In genomic region chr2:128353457-128353856, GRCm38 (mm10) we compare ENCODE assay signal across 16 mouse cellular contexts.
DNase-seq lines count a peak whose midpoint lies in the region; TF ChIP-seq lines count a peak whose summit lies in the region.
"Had no signal": no experiment of that assay in that cellular context is flagged by ENCODE, and none has a peak within 500 bp of the region (broad histone marks: within the 10 kb centered on the region; RNA-seq: fewer than 3 reads in every experiment).

No protein-coding gene starts in this region.

- peaks cover 7% of the 10 kb centered on the region for H3K4me1 ChIP-seq in embryonic fibroblast, embryonic 13.5 days (ENCODE audit: control insufficient read depth, insufficient read depth, low read length)

- no peak for TF ChIP-seq CTCF in embryonic fibroblast, embryonic 13.5 days (IDR thresholded peaks at IDR 0.05; ENCODE audit: borderline replicate concordance, insufficient read depth, low read length)

- H3K27ac ChIP-seq in embryonic fibroblast, embryonic 13.5 days (ENCODE audit: insufficient read depth, low read length), result 0 out of 2 replicates have a peak overlapping the region, but pooled peaks have one; percentile 74

- no peak overlapping the region for H3K4me3 ChIP-seq in embryonic fibroblast, embryonic 13.5 days (ENCODE audit: insufficient read depth, low read length)

- TF ChIP-seq POLR2A in embryonic fibroblast, embryonic 13.5 days (IDR thresholded peaks at IDR 0.05; ENCODE audit: low read depth, low read length), result no peak

- DNase-seq in adrenal gland, adult (ENCODE audit: inconsistent age in 2 of 2, low spot score in 1 of 2), result peak; percentile 58 to 70
- no peak for DNase-seq in adrenal gland, postnatal 14 days
- peak; percentile 40 for DNase-seq in adrenal gland, adult 2 months
- DNase-seq in adrenal gland, postnatal 10 days, result no peak
- no peak for DNase-seq in layer of hippocampus, adult 18-20 months (ENCODE audit: low spot score in 2 of 2)
- DNase-seq: adrenal gland, adult 8-10 months; adrenal gland, postnatal 25 days; B cell, adult 2 months; cerebellum, adult 11 months; cerebellum, adult 11-12 months; cerebellum, adult 18-20 months; cerebellum, adult 2 months; cerebellum, adult 8-10 months; cerebellum, adult 9-10 months; cerebellum, adult 9-11 months had no signal

Comparison
In these comparisons a context has a peak if more than half of its experiments do, and no peak if none do; other contexts are left out.
1. DNase-seq: peak in adrenal gland, adult (2 of 2) and adrenal gland, adult 2 months (single experiment); none in adrenal gland, postnatal 14 days (single experiment), adrenal gland, postnatal 10 days (single experiment) and layer of hippocampus, adult 18-20 months (0 of 2).